In the genomic region with DNA sequence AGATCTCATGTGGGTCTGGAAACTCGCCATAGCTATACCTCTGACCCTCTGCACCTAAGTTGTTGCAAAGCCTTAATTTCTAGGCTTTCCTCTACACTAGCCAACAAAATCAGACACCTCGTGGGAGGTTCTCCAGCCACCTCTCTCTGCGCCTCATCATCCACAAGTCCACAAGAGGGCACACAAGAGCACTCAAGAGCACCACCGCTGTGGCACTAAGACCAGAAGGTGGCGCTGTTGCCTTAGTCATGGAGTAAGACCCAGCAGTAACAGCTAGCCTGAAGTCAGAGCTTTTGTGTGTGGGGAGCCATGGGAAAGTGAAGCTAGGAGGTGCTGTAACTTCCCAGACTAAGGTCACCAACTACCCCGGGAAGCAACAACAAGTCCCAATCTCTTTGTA, we compare ENCODE assay signal across 7 mouse cellular contexts. TPM values are rescaled to one million over a fixed set of nuclear protein-coding genes. Genes with fewer than 3 reads are reported as not detected.
A peak's percentile ranks its signal among the peaks of the same experiment; 100 is the strongest.
DNase-seq lines count a peak whose midpoint lies in the region; ATAC-seq and TF ChIP-seq lines count a peak whose summit lies in the region.

No protein-coding gene starts in this region.

- H3K9me3 ChIP-seq in embryonic facial prominence, embryonic 10.5 days = no peaks in the 10 kb centered on the region
- H3K9me3 ChIP-seq in intestine, postnatal 0 days (ENCODE audit: control insufficient read depth) = no peaks in the 10 kb centered on the region
- H3K9me3 ChIP-seq in midbrain, embryonic 13.5 days = no peaks in the 10 kb centered on the region

- no peak overlapping the region for H3K4me3 ChIP-seq in embryonic facial prominence, embryonic 10.5 days
- H3K4me3 ChIP-seq in intestine, postnatal 0 days (ENCODE audit: low read depth, low read length) = no peak overlapping the region
- no peak overlapping the region for H3K4me3 ChIP-seq in midbrain, embryonic 13.5 days (replicated peaks)

- no peaks in the 10 kb centered on the region for H3K36me3 ChIP-seq in embryonic facial prominence, embryonic 10.5 days (replicated peaks)
- no peaks in the 10 kb centered on the region for H3K36me3 ChIP-seq in intestine, postnatal 0 days (ENCODE audit: control insufficient read depth, insufficient read depth)
- no peaks in the 10 kb centered on the region for H3K36me3 ChIP-seq in midbrain, embryonic 13.5 days

- no peak overlapping the region for H3K9ac ChIP-seq in intestine, postnatal 0 days (ENCODE audit: low read depth, low read length)
- no peak overlapping the region for H3K9ac ChIP-seq in midbrain, embryonic 13.5 days (replicated peaks)

- no peaks in the 10 kb centered on the region for H3K27me3 ChIP-seq in embryonic facial prominence, embryonic 10.5 days (replicated peaks; ENCODE audit: low read depth, poor library complexity, severe bottlenecking)
- no peaks in the 10 kb centered on the region for H3K27me3 ChIP-seq in intestine, postnatal 0 days (replicated peaks; ENCODE audit: control insufficient read depth, insufficient read depth, low read length)
- no peaks in the 10 kb centered on the region for H3K27me3 ChIP-seq in midbrain, embryonic 13.5 days

- H3K4me1 ChIP-seq in embryonic facial prominence, embryonic 10.5 days = peaks cover 5% of the 10 kb centered on the region; the same call in 1 of the 2 replicates
- H3K4me1 ChIP-seq in intestine, postnatal 0 days (replicated peaks; ENCODE audit: control insufficient read depth, insufficient read depth, low read length) = no peaks in the 10 kb centered on the region
- no peaks in the 10 kb centered on the region for H3K4me1 ChIP-seq in midbrain, embryonic 13.5 days (replicated peaks)

- peak overlapping the region; percentile 66 for H3K27ac ChIP-seq in embryonic facial prominence, embryonic 10.5 days (replicated peaks)
- no peak overlapping the region for H3K27ac ChIP-seq in intestine, postnatal 0 days (ENCODE audit: low read depth, low read length)
- H3K27ac ChIP-seq in midbrain, embryonic 13.5 days = no peak overlapping the region

- peak; percentile 79 for ATAC-seq in intestine, postnatal 0 days
- ATAC-seq in midbrain, embryonic 13.5 days = peak; percentile 95

- 4% methylated on average over 6 of the region's 6 CpGs for WGBS in embryonic facial prominence, embryonic 10.5 days
- WGBS in intestine, postnatal 0 days = 0% methylated on average over 6 of the region's 6 CpGs
- 4% methylated on average over 6 of the region's 6 CpGs for WGBS in midbrain, embryonic 13.5 days

- peak; percentile 100 for TF ChIP-seq CTCF in intestine, postnatal 0 days (IDR thresholded peaks at IDR 0.05; ENCODE audit: low read depth)

- intact Hi-C loops in left cerebral cortex, postnatal 36 days (cut with DNase I) = loop anchor here (1.0 to 10.0 kb wide), 3 partner anchors 74 to 608 kb away; no protein-coding TSS in a partner anchor

- peak; percentile 95 for DNase-seq in adrenal gland, postnatal 10 days
- DNase-seq in embryonic facial prominence, embryonic 10.5 days (ENCODE audit: low spot score) = peak; percentile 94
- DNase-seq in gonadal fat pad, adult 2 months (ENCODE audit: low read depth) = peak; percentile 46
- DNase-seq in left cerebral cortex, postnatal 36 days (ENCODE audit: low spot score in 2 of 2) = peak; percentile 91 to 95
- peak; percentile 53 for DNase-seq in spleen, adult 12 weeks (ENCODE audit: low spot score)

- no peak overlapping the region for H3K4me2 ChIP-seq in intestine, postnatal 0 days (replicated peaks; ENCODE audit: low read depth)
- no peak overlapping the region for H3K4me2 ChIP-seq in midbrain, embryonic 13.5 days (replicated peaks)

RNA-seq across cellular contexts. Expression of a gene that starts 53.6 kb away (rescaled TPM):
- total RNA-seq in adrenal gland, postnatal 10 days (2021) = 10 to 100 TPM; 20.3 to 24.6 TPM
- polyA plus RNA-seq in embryonic facial prominence, embryonic 10.5 days (2016; fragmentation: Nextera tagmentation; extraction: Ambion mirVana) = 21.0 and 22.6 TPM in 2 replicates
- 19.3 and 22.6 TPM in 2 replicates for polyA plus RNA-seq in gonadal fat pad, adult 2 months (2012; rRNA removed)
- 8.6 and 8.9 TPM in 2 replicates for polyA plus RNA-seq in intestine, postnatal 0 days (2015; fragmentation: Nextera tagmentation; extraction: Ambion mirVana)
- 10 to 100 TPM; 43.9 to 45.7 TPM for total RNA-seq in left cerebral cortex, postnatal 36 days (2021)
- polyA plus RNA-seq in midbrain, embryonic 13.5 days (2015; fragmentation: Nextera tagmentation; extraction: Ambion mirVana) = 23.2 and 23.3 TPM in 2 replicates
